Mouse (Mus musculus) central nervous system, embryonic 14 days (tissue): ENCODE data around the gene Ebi3. TPM values are rescaled to one million over a fixed set of nuclear protein-coding genes. Genes with fewer than 3 reads are reported as not detected.

Source experiments
- polyA plus RNA-seq: library from polyadenylated mRNA; depleted of rRNA; stranded (reverse); fragments of >200 nt; gene quantifications from 2 replicates; pipeline ENCODE4 v1.2.3, GENCODE M21; 2012; rRNA removed

Ebi3 gene
- 4.5 TPM in 2 replicates for polyA plus RNA-seq

DNA sequence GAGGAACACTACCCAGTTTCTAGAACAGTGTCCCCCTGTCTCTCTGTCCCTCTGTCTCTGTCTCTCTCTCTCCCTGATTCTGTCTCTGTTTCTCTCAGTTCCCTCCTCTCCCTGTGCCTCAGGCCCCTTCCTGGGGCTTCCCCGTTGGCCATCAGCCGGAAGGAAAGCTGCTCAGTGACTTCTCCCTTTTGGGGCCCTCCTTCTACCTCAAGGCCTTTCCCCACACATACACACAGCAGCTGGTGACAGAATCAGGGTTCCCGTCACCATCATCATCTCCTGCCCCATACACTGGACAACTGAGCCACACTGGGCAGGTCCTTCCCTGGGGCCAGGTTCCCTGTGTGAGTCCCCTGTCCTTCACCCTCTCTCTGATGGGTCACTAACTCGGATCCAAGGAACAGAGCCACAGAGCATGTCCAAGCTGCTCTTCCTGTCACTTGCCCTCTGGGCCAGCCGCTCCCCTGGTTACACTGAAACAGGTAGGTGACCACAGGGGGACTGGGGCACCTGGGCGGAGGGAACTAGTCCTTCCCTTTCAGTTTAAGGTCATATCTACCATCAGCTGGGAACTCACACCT lies at the start of gene Ebi3:
Gene Ebi3 (plus strand): TSS at position 194 of the 581 bp plus-strand sequence.

DNA sequence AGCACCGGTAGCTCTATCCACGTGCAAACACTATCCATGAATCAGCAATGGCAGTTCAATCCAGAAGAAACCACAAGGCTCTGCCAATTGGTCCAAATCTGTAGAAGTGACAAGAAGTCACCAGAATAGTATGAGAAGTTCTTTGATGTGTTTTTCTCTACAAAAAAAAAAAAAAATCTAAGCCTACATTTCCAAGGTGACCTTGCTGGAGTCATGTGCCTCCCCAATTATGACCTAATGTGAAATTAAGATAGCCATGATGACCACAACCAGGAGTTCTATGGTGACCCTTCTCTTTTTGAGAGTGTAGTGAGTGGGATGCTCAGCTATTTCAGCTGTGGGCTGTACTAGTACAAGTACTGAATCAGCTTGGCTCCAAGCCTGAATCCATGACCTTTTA lies 3.0 kb upstream of the Ebi3 start, which contains the start of gene Zfp119b:
Gene Zfp119b (minus strand): TSS at position 101 of the 400 bp plus-strand sequence.

DNA sequence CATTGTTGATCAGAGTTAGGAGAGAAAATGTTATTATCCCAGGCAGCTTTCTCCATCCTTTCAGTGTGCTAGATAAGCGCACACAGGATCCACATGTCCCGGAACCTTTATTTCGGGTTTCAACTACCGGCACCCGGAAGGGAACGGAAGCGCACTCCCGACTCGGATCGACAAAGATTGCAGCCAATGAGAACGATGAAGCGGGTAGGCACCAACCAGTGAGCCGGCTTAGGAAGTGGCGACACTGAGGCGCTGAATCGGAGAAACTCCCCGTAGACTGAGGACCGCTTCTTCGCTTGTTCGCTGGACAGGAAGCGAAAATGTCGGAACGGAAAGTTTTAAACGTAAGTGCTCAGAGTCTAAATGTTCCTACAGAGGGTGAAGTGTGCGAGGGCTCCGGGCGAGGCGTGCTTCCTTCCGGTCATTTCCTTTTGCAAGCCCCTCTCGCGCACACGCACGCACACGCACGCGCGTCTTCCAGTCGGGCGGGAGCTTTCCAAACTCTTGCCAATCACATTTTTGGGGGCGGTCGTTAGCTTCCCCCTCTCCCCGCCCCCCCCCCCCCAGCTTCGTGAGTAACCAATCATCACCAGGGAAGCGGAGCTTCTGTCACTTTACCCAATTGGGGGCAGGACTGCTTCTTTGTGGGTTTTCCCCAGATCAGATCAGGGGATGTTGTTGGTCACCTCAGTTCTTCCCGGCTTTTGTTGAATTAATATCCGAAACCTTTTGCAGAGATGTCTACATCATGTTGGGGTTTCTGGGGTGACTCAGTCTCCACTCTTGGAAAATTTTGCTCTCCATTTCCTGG lies 6.7 kb downstream of the Ebi3 start, which contains the start of gene Yju2:
Gene Yju2 (plus strand): TSS at position 182 of the 811 bp plus-strand sequence.

DNA sequence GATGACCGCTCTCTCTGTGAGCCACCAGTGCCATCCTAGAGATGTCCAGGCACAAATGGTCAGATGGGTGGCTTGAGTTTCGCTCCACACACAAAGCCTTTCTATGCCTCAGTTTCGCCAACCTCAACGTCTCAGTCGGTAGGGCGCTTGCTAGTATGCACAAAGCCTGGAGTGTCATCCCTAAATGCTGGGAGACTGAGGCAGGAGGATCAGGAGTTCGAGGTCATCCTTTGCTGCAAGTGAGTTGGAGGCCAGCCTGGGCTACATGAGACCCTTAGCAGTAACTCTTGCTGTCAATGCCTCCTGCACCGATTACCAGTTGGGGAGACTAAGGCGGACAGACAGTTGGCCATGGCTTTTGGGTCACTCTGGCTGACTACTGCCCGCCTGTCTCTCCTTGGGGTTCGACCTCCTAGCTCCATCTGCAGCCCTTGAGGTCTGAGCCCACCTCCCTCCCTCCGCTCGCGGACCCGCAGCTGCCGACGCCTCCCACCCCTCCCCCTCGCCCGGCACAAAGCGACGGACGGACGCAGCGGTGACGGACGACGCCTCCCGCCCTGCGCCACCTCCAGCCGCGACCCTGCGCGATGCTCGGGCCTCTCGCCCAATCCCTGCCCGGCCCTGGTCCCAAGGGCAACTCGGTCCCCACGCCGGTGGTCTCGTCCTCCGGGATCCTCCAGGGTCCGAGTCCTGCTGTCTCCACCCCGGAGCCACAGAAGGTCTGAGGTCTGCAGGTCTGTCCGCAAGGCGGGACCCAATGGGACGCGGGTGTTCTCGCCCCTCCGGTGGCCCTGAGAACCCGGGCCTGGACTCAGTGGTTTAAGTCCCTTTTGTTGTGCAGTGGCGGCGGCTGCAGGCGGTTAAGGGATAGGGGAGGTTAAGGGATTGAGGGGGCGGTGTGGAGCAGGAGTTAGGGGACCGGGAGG lies 17.8 kb downstream of the Ebi3 start, which contains the start of gene Shd:
Gene Shd (plus strand): TSS at position 502 of the 926 bp plus-strand sequence.

DNA sequence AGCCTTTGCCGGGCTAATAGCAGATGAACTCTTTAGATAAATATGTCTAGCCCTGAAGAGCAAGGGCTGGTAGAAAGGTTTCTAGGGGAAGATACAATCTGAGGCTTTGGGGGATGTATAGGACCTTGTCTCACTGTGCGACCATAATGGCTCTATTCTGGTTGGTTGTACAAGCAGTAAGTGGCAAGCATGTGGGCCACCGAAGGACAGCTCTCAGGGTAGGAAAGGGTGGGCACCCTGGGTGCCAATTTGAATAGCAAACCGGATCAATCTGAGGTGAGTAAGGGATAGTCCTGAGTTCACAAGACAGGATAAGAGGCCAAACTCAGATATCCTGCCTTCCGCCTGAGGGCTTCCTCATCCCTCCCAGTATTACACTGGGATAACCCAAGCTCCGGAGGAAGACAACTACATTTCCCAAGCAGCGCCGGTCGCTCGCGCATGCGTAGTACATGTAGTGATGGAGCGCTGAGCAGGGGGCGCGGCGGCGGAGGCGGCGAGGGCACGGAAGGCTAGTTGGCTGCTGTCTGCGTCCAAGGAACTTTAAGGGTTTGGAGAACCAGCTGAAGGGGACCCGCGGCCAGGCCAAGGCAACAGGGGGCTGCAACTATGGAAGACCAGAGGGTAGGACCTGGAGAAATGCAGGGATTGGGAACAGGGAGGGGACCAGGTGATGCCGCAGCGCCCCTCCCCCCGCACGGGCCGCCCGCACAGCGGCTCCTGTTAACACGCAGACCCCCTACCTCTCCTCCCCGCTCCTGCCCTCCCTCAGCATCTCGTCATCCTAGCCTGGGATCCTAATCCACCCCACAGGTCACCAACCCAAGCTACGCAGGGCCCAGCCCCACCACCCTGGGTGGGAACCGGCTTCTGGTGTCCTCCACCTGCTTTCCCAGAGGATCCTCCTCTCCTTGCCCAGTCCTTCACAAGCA lies 33.9 kb downstream of the Ebi3 start, which contains the start of gene Fsd1:
Gene Fsd1 (plus strand): TSS at position 480 of the 932 bp plus-strand sequence.

DNA sequence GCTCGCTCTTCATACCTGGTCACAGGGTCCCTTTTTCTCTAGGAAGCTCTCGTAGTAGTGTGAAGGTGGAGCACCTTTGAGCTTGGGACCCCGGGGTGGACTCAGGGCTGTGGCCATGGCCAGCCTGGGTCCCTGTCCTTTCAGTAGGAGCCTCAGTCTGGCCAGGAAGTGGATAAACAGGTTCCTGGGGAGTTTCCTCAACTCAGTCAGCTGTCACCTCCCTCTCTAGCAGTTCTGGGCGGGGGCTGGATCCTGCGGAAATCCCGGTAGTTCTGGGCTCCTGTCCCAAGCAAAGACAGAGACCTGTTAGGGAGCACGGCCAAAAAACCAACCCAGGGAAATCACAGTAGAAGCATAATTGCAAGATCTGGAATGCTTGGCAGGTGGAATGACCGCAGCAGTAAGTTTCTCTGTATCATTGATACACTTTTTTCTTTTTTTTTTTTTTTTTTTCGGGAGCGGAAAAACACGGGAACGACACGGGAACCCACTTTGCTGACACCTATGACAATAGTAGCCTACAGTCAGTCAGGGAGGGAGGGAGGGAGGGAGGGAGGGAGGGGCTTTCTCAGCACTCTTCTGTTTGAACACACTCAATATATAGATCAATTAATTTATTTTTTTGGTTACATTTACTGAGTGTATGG lies 53.1 kb downstream of the Ebi3 start, which contains the start of the genes Stap2 and Mpnd:
Gene Stap2 (minus strand): TSS at position 170 of the 647 bp plus-strand sequence.
Gene Mpnd (plus strand): TSS at position 297 of the 647 bp plus-strand sequence.

Other genes with a start within 250 kb of the Ebi3 start
- 19.8 and 22.7 TPM in 2 replicates for gene Pot1b, start 240.0 kb upstream of the Ebi3 start, polyA plus RNA-seq
- gene Adgre4, start 202.7 kb upstream of the Ebi3 start, polyA plus RNA-seq = 0.02 and 0.08 TPM in 2 replicates
- 4.7 and 5.3 TPM in 2 replicates for gene Zfp119a, start 73.7 kb upstream of the Ebi3 start, polyA plus RNA-seq
- 8.4 and 9.3 TPM in 2 replicates for gene Zfp959, start 60.5 kb upstream of the Ebi3 start, polyA plus RNA-seq
- gene Zfp119b, start 3.1 kb upstream of the Ebi3 start, polyA plus RNA-seq = 3.6 and 3.7 TPM in 2 replicates
- 16.5 and 19.7 TPM in 2 replicates for gene Yju2, start 6.5 kb downstream of the Ebi3 start, polyA plus RNA-seq
- gene Shd, start 17.8 kb downstream of the Ebi3 start, polyA plus RNA-seq = 194 and 215 TPM in 2 replicates
- 118 and 121 TPM in 2 replicates for gene Fsd1, start 33.9 kb downstream of the Ebi3 start, polyA plus RNA-seq
- 6.4 and 7.7 TPM in 2 replicates for gene Stap2, start 52.9 kb downstream of the Ebi3 start, polyA plus RNA-seq
- gene Mpnd, start 53.1 kb downstream of the Ebi3 start, polyA plus RNA-seq = 210 and 233 TPM in 2 replicates
- gene Sh3gl1, start 84.0 kb downstream of the Ebi3 start, polyA plus RNA-seq = 97.4 and 102 TPM in 2 replicates
- 13.1 and 15.1 TPM in 2 replicates for gene Chaf1a, start 87.8 kb downstream of the Ebi3 start, polyA plus RNA-seq
- gene Ubxn6, start 122.4 kb downstream of the Ebi3 start, polyA plus RNA-seq = 92.1 and 99.5 TPM in 2 replicates
- 142 and 163 TPM in 2 replicates for gene Hdgfl2, start 127.0 kb downstream of the Ebi3 start, polyA plus RNA-seq
- 0.09 and 0.10 TPM in 2 replicates for gene Plin4, start 157.2 kb downstream of the Ebi3 start, polyA plus RNA-seq
- 0.32 and 0.51 TPM in 2 replicates for gene Plin5, start 165.0 kb downstream of the Ebi3 start, polyA plus RNA-seq
- gene Lrg1, start 169.4 kb downstream of the Ebi3 start, polyA plus RNA-seq = 0.05 and 0.20 TPM in 2 replicates
- gene Sema6b, start 187.7 kb downstream of the Ebi3 start, polyA plus RNA-seq = 28.0 and 28.1 TPM in 2 replicates
- gene Tnfaip8l1, start 209.8 kb downstream of the Ebi3 start, polyA plus RNA-seq = 7.1 and 8.0 TPM in 2 replicates
- 46.5 and 54.4 TPM in 2 replicates for gene Mydgf, start 231.3 kb downstream of the Ebi3 start, polyA plus RNA-seq